Mouse (Mus musculus): ENCODE results near the gene Psmc3ip.
"Not testable (repeated sequence)": the region's sequence is repeated elsewhere in the genome, so short reads cannot be mapped to it uniquely, and the experiment has no call there.

The Psmc3ip gene

DNA sequence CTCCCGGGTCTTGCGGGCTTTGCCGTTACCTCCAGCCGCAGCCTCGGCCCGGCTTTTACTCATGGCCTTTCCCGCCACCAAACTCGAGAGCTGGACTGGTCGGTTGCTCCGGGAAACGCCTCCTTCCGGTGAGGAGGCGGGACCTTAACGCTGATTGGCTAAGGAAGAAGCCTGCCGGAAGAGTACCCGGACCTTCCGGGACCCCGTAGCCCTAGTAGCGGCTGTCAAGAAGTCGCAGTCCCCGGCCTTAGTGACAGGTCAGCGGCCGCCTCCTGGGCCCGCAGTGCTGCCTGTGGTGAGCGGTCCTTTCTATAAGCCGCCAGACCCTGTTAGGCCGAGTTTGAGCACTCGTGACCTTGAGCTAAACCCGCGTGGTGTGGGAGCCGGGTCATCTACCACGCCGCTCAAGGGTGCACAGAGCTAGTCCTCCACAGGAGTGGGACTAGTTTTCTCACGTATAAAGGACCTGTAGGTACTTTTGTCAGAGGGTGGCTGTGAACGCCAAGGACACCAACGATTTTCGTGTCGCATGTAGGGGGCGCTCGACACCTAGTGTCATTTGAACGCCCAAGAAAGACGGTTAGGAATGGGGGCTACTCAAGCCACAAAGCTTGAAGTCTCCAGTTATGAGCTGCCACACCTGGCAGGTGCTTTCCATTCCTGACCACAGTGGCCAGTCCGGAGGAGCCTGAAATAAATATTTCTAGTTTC lies at the start of gene Psmc3ip:
Gene Psmc3ip (minus strand): TSS at position 123 of the 711 bp plus-strand sequence.
- in situ Hi-C loops (cut with MboI) = no loop called here

DNA sequence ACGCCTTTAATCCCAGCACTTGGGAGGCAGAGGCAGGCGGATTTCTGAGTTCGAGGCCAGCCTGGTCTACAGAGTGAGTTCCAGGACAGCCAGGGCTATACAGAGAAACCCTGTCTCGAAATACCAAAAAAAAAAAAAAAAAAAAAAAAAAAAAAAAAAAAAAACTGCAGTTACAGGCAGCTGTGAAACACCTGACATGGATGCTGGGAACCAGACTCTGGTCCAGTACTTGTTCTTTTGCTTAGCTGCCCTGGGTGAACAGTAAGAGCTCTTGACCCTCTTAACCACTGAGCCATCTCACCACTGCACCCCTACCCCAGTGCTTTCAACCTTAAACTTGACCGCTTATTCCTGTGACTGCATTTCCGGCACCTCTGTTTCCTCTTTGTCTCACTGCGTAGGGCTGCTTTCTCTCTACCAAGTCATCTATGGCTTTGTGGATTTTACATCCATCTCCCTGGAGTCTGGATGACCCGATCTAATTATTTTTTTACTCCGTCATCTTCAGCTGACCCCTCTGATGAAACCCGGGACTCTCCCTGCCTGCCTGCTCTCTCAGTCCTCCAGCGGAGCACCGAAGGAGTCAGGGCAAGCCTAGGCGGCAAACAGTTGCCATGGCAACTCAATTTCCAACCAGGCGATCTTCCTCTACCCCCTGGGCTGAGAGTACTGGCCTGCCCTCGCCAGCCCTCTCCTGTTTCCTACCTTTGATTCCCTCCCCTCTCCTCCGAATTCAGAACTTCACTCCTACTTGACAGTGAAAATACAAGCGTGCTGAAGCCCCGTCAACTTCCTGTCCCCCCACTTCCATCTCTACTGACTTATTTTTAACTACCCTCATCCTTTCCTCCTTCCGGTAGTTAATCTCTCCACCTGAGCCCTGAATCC lies 48.3 kb upstream of the Psmc3ip start:
- in situ Hi-C loops (cut with MboI) = no loop called here

DNA sequence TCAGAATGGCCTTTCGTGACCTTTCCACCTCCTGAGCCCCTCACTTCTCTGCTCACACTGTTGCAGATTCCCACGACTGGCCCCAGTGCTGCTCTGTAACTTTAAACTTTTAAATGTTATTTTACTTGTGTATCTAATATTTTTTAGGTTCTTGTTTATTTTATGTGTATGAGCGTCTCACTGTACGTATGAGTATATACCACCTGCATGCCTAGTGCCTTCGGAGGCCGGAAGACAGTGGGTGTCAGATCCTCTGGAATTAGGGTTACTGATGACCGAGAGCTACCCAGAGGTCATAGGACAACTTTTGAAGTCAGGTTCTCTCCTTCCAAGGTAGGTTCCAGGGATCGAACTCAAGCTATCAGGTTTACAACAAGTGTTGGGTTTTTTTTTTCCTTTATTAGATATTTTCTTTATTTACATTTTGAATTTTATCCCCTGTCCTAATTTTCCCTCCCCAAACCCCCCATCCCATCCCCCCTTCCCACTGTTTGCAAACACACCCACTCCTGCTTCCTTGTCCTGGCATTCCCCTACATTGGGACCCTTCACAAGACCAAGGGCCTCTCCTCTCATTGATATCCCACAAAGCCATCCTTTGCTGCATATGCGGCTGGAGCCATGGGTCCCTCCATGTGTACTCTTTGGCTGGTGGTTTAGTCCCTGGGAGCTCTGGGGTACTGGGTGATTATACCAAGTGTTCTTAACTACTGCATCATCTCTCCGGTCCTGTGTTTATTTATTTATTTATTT lies 47.2 kb upstream of the Psmc3ip start:
- in situ Hi-C loops (cut with MboI) = no loop called here

DNA sequence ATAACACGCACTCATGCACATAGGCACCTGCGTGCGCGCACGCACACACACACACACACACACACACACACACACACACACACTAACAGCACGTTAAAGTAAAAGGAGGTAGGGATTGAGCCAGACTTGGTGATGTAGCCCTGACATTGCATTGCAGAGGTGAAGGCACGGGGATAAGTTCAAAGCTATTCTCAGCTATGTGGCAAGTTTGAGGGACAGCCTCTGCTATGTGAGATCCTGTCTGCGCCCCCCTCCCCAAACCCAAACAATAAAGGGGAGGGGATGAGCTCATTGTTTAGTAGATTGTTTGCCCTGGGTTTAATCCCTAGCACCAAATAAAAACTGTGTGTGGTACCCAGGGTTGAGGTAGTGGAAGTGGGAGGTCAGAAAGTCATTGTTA lies 45.9 kb upstream of the Psmc3ip start:
- in situ Hi-C loops (cut with MboI) = no loop called here

DNA sequence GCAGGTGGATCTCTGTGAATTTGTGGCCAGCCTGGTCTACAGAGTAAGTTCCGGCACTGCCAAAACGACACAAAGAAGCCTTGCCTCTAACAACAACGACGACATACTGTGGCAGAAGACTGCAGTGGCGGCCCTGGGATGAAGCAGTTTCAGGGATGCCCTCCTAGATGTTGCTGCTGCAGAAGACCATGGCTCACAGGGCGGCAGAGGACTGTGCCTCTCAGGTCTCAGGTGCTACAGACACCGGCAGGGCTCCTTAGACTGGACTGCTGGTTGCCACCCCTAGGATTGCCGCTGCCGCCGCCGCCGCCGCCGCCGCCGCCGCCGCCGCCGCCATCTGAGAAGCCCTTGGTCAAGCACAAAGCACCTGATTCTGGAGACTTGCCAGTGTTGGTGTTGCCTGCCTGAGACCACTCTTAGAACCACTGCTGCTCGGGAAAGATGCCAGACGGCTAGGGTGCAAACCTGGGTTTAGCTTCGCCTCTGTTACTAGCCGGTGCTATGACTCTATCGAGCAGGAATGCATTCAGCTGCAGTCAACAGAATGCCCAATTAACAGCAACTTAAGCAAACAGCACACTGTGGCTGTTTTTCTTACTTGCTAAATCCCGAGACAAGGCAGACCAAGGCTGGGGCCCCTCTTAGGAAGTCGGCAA lies 45.1 kb upstream of the Psmc3ip start:
- in situ Hi-C loops (cut with MboI) = no loop called here

DNA sequence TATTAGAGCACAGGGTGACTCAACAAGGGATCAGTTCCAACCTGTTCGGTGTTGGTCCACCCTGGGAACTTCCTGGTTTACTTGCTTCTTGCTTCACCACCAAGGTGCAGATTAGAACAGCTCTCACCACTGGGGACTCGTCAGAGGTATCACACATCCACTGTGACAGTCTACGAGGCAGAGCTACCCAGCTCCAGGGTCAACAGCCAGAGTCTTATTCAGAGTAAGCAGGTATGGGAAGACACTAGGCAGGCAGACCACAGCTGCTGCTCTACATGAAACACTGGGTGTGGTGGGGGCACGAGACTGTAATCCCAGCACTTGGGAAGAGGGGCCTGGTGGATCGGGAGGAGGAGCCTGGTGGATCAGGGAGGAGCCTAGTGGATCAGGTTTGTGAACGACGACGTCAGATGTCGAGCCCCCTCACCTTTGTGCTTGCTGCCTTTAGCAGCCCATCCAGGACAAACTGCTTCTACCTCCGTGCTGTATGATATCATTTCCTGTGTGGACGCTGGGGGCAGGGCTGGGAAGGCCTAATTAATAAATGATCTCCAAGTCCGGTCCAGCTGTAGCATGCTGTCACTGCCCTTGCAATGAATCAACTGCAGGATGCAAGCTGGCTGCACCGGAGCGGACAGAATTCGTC lies 43.4 kb upstream of the Psmc3ip start:
- in situ Hi-C loops (cut with MboI) = no loop called here

DNA sequence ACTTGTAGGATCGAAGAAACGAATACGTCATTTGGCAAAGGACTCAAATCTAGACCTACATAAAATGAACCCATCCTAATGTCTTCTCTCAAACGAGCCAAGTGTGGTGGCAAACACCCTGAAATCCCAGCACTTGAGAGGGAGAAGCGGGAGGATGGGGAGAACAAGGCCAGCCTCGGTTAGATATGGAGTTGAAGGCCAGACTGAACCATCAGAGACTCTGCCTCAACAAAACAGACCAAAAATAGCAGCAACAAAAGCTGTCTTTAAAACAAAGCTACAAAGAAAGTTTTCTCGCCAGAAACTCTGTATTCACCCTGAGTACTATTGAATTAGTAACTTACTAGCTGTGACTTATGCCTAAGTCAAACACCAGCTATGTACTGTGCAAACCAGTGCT lies 41.8 kb upstream of the Psmc3ip start:
- in situ Hi-C loops (cut with MboI) = no loop called here

DNA sequence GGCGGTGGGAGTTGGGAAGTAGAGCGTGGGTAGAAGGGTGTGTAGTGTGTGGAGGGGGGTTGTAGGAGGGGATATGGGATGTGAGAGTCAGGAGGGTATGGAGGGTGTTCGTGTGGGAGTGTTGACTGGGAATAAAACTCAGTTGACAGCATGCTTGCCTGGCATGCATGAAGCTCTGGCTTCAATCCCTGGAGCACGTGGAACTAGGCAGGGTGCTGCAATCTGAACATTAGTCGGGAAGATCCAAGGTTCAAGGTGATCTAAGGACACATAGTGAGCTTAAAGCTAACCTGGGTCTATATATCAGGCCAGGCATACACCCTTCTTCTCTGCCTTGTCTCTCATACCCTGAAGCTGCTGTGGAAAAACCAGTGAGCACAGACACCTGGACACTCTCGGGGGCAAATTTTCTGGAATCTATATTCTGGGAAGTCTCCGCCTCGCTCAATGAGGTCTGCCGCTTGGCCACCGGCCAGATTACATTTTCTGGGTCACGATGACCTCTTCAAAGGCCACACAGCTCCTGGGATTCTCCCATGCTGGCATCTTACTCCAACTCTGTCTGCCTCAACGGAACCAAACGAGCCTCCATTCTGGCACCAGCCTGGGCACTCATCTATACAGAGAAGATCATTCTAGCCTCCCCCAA lies 39.1 kb upstream of the Psmc3ip start:
- in situ Hi-C loops (cut with MboI) = no loop called here

DNA sequence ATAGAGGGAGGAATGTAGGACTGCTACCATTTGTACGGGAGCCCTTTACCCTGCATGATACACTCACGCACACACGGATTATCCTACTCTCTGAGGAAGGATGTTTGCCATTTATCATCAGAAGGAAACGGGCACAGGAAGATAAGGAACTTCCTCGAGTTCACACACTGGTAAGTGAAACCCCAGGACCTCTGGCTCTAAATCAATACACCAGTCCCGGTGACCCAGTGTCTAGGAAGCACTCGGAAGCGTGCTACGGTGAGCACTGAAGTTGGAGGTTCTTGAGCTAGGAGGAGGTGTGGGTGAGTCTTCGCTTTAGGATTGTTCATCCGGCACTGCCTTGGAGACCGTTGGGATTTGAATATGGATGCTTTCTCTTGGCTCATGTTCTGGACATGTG lies 37.8 kb upstream of the Psmc3ip start:
- in situ Hi-C loops (cut with MboI) = no loop called here

DNA sequence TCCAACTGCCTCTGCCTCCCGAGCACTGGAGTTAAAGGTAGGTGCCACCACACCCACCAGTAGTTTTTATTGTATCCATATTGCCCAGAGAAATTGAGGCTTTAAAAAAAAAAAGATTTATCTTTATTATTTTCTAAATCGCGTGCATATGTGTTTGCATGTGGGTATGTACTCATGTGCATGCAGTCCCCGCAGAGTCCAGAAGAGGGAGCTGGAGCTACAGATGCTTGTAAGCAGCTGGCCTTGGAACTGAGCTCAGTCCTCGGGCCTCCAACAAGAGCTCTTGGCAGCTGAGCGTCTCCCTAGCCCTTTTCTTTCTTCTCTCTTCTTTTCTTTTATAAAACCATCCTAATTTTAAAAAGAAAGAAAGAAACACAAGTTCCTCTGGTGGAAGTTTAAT lies 36.5 kb upstream of the Psmc3ip start:
- in situ Hi-C loops (cut with MboI) = no loop called here

DNA sequence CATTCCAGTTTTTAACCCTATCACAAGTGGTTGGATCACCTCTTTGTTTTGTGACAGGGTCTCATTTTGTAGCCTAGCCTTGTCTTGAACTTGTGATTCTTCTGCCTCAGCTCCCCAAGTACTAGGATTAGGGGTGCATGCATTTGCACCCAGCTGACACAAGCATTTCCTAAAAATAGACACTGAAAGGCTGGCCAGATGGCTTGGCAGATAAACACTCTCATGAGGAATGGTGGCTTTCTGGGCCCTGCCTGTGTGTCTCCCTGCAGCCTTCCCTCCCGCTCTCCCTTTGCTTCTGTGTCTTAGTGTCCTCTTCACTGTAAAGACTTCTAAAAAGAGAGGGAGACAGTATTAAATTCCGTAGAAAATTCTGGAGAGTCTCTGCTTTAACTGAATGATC lies 36.0 kb upstream of the Psmc3ip start:
- in situ Hi-C loops (cut with MboI) = no loop called here

DNA sequence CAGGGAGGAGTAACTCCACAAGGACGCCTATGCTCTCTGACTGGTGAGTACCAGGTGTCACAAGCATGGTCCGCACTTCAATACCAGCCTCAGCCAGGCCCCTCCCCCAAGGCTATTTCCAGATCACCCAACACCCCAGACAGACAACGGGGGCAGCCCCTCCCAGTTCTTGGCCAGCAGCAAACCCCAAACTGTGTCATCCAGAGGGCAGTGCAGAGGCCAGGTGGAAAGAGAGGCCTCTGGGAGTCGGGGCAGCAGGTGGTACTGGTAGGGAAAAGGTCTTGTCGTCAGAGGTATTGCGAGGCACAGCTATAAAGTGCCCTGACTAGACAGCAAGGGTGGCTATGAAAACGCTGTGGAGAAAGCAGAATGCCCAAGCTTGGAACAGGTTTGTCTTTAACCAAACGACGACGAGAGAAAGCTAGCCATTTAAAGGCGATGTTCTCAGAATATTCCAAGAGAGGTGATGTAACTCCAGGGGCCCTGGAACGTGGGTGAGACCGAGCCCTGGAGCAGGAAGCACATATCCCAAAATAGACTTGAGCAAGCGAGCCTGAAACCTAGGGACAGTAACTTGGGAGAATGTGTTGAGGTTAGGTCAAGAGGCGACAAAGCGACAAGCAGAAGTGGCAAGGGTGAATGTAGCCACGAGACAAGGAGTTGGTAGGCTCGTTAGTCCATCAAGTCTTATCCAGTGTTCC lies 35.0 kb upstream of the Psmc3ip start:
- in situ Hi-C loops (cut with MboI) = no loop called here

DNA sequence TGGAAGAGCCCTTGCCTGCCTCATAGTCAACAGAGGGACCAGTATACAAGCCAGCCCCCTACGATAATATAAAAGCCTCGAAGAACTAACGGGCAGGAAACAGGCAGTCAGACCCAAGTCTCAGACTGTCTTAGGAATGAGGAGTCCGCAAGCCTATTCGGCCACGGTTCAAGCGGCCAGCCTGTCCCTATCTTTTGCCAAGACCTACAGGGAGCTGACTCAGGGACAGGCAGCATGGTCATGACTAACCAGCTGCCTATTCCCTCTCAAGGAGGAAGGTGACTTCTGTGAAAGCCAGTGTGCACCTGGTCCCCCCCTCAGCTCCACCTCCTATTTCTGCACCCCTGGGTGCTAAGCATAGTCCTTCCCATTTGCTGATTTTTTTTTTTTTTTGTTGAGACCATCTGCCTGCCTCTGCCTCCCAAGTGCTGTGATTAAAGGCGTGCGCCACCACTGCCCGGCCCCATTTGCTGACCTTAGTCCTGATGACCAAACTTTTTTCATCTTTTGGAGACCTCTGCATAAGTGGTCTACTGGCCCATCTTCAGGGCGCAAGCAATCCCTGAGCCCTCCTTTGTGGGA lies 33.9 kb upstream of the Psmc3ip start:
- in situ Hi-C loops (cut with MboI) = no loop called here

DNA sequence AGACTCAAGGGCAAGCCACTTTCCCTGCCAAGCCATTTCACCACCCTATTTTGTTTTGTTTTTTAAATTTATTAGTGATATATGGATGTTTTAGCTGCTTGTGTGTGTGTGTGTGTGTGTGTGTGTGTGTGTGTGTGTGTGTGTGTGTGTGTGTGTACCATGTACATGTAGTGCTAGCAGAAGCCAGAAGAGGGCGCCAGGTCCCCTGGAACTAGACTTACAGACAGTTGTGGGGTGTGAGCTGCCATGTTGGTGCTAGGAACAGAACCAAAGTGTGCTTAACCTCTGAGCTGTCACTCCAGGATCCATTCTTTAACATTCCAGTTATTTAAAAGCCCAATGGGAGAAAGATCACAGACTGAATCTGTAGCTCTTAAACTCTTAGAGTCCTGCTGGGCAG lies 31.8 kb upstream of the Psmc3ip start:
- in situ Hi-C loops (cut with MboI) = no loop called here

DNA sequence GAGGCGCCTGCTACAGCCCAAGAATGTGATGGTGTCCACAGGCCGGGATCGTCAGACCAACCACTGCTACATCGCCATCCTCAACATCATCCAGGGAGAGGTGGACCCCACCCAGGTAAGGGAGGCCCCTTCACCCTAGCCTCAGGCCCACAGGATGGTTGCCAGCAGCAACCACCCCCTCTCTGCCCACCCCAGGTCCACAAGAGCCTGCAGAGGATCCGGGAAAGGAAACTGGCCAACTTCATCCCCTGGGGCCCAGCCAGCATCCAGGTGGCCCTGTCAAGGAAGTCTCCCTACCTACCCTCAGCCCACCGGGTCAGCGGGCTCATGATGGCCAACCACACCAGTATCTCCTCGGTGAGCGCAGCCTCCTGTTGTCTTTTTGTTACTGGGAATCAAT lies 29.8 kb upstream of the Psmc3ip start:
- in situ Hi-C loops (cut with MboI) = not testable (repeated sequence)

DNA sequence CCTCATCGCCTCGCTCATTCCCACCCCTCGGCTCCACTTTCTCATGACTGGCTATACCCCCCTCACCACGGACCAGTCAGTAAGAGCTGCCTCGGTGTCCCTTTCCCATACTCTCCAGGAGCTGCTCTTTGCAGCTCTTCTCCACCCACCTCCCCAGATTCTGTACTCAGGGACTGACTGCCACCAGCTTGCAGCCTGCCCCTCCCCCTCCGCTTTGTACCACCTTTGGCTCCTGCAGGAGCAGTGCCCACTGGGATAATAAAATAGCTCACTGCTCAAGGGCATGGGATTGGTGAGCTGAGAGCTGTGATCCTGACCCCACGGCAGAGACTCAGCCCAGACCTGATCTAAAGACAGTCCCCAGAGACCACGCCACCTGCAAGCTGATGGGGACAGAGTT lies 29.3 kb upstream of the Psmc3ip start:
- in situ Hi-C loops (cut with MboI) = not testable (repeated sequence)

DNA sequence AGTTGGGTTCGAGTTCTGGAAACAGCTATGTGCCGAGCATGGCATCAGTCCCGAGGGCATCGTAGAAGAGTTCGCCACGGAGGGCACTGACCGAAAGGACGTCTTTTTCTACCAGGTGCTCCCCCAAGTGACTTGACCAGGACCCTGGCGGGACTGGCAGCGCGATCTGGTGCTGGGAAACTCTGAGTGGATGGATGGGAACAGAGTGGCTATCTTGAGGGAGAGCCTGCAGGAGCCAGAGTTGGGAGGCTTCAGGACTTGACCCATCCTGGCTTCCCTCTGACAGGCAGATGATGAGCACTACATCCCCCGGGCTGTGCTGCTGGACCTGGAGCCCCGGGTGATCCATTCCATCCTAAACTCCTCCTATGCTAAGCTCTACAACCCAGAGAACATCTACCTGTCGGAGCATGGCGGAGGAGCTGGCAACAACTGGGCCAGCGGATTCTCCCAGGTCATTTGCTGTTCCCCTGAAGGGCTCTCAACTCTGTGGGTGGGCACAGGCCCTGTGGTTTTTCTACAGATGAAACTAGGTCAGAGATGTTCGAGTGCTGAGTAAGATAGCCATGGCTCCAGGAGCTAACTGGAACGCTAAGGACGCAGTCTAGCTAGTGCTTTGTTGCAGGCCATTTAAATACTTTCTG lies 25.4 kb upstream of the Psmc3ip start:
- in situ Hi-C loops (cut with MboI) = no loop called here

DNA sequence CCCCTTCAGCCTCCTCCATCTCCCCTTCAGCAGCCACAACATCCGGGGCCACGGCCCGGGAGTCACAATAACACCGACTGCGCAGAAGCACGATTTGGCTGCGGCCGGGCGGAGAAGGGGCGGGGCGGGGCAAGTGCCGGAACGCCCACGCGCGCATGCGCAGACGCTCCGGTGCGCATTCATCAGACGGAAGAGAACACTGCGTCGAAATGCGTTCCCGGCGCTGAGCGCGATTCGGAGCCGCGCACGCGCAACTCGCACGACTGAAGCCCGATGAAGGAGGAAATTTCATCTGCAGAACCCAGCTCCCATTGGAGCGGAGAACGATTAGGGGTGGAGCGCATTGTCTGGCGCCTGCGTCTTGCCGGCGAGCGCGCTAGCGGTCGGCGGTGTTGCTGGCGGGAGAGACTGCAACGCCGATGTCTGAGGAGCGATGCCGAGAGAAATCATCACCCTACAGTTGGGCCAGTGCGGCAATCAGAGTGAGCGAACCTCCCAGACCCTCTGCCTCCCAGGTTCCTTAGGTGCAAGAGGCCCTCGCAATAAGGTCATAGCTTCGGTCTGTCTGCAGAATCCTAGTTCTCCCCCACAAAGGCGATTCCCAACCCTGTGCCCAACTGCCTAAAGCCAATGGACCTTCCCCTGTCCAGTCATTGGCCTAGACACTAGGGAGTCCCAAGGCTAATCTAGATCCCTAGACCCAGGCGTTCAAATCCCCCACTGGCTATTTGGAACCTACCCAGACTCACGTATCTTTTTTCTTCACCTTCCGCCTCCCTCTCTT lies 24.7 kb upstream of the Psmc3ip start, which contains the start of the genes Retreg3 and Tubg1:
Gene Retreg3 (minus strand): TSS at position 133 of the 784 bp plus-strand sequence.
Gene Tubg1 (plus strand): TSS at position 178 of the 784 bp plus-strand sequence.
- in situ Hi-C loops (cut with MboI) = no loop called here
